Mouse (Mus musculus) G1E (cell line): ENCODE data around the gene Pknox2. TPM values are rescaled to one million over a fixed set of nuclear protein-coding genes. Genes with fewer than 3 reads are reported as not detected.

Source experiments
- ATAC-seq: 2 replicates; pipeline ENCODE4 v1.8.0; 2016; ENCODE audit warnings: mild to moderate bottlenecking; ENCODE audit not compliant: insufficient number of reproducible peaks, poor library complexity, low FRiP score, severe bottlenecking; ENCODE audit errors: extremely low read depth
- DNase-seq: peaks from one replicate; pipeline ENCODE4 v3.0.0; 2012; ENCODE audit warnings: low spot score
- H3K27me3 ChIP-seq: 2 replicates; pipeline ENCODE4 v1.6.1; 2012; ENCODE audit warnings: mild to moderate bottlenecking, low read length, inconsistent platforms; ENCODE audit not compliant: insufficient read depth
- H3K36me3 ChIP-seq: replicated peaks from 2 replicates; pipeline ENCODE3; 2012; ENCODE audit warnings: mild to moderate bottlenecking, inconsistent platforms
- H3K4me1 ChIP-seq: 2 replicates; pipeline ENCODE4 v1.6.1; 2012; ENCODE audit warnings: low read depth, low read length, inconsistent platforms, mixed read lengths; ENCODE audit not compliant: insufficient read depth
- H3K4me3 ChIP-seq: 2 replicates; pipeline ENCODE4 v1.5.1; 2012; ENCODE audit warnings: low read depth, mild to moderate bottlenecking, inconsistent platforms, low read length, moderate library complexity, mixed read lengths
- H3K9me3 ChIP-seq: replicated peaks from 2 replicates; pipeline ENCODE4 v1.6.1; 2012; ENCODE audit warnings: inconsistent platforms
- CTCF ChIP-seq: IDR thresholded peaks from 2 replicates; pipeline ENCODE4 v1.5.1; 2012; ENCODE audit warnings: low read depth, low read length, inconsistent platforms, mixed read lengths
- GATA1 ChIP-seq: IDR thresholded peaks from 2 replicates; pipeline ENCODE4 v1.6.1; 2012; ENCODE audit warnings: borderline replicate concordance, low read length, inconsistent platforms, mixed read lengths
- GATA2 ChIP-seq: IDR thresholded peaks from 2 replicates; pipeline ENCODE4 v1.6.1; 2012; ENCODE audit warnings: low read depth, low read length, inconsistent platforms, borderline replicate concordance
- POLR2AphosphoS5 ChIP-seq: IDR thresholded peaks from 2 replicates; pipeline ENCODE4 v1.6.1; 2012; ENCODE audit warnings: low read depth, low read length, inconsistent platforms; ENCODE audit not compliant: insufficient replicate concordance
- TAL1 ChIP-seq: conservative IDR thresholded peaks from 2 replicates; pipeline ENCODE4 v1.6.1; 2012; ENCODE audit warnings: low read depth, low read length, inconsistent platforms, mixed read lengths
- polyA plus RNA-seq: library from polyadenylated mRNA; stranded (reverse); fragments of >175 nt; gene quantifications from 2 replicates; pipeline ENCODE4 v1.2.3, GENCODE M21; 2012
- total RNA-seq, 2 experiments: library from RNA; stranded (forward) in 1 of 2; stranded (reverse) in 1 of 2; fragments of 200-1000 nt in 1 of 2; fragments of >200 nt in 1 of 2; fragmentation: Nextera tagmentation in 1 of 2; gene quantifications; 2 replicates each; pipeline ENCODE4 v1.2.3; 2014 to 2017

The Pknox2 gene
- total and polyA plus RNA-seq, 3 experiments, result 0.27 to 1.4 TPM; not detected in 1

DNA sequence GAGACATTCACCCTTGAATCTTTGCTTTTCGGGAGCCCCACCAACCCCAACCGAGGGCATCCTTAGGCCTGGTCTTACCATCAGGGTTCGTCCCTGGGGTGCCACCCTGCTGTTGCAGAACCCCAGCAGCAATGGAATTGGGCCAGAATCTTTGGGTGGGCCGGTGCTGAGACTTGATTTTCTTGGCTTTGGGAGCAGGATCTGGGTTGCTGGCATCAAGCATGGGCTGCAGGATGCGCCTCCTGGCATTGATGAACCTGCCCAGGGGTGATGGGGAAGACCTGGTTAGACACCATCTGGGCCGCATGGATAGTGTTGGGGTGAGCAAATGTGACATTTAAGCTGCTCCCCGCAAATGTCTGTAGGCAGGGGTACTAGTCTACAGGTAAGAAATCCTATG lies 253.0 kb downstream of the Pknox2 start:
- TF ChIP-seq TAL1 (no peak), GATA1 (no peak), POLR2AphosphoS5 (no peak), GATA2 (no peak), CTCF (no peak)
- DNase-seq (no peak), ATAC-seq (no peak)
- Histone ChIP-seq H3K27me3 (no peaks in the 10 kb centered on the region), H3K4me3 (no peak overlapping the region), H3K36me3 (no peaks in the 10 kb centered on the region), H3K9me3 (no peaks in the 10 kb centered on the region), H3K4me1 (no peaks in the 10 kb centered on the region)

DNA sequence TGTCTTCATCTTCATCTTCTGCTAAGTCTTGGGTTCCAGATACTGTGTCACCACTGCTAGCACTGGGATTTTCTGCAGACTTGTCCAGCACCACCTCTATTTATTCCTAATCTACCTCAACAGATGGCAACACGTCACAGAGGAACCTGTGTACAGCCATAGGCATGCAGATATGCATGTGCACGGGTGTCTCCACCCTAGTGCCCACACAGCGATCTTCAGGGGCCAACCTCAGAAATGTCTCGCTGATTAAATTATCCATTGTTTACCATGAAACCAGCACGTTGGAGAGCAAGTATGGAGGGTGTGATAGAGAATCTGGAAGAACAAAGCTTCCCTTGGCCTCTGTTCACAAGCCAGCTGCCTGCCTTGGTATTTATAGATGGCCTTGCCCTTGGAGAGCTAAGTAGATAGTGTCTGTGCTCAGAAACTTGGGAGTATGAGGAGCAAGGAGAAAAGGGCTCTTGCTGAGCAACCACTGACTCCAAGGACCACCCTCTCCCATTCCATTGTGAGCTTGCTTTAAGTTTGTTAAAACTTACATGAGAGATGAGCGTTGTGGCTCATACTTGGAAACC lies 253.7 kb downstream of the Pknox2 start:
- Histone ChIP-seq H3K36me3 (no peaks in the 10 kb centered on the region), H3K4me3 (no peak overlapping the region), H3K27me3 (no peaks in the 10 kb centered on the region), H3K9me3 (no peaks in the 10 kb centered on the region), H3K4me1 (no peaks in the 10 kb centered on the region)
- ATAC-seq (no peak), DNase-seq (no peak)
- TF ChIP-seq CTCF, result no peak
- TF ChIP-seq POLR2AphosphoS5, result no peak
- TF ChIP-seq GATA2, result no peak
- TF ChIP-seq TAL1, result no peak
- no peak for TF ChIP-seq GATA1

DNA sequence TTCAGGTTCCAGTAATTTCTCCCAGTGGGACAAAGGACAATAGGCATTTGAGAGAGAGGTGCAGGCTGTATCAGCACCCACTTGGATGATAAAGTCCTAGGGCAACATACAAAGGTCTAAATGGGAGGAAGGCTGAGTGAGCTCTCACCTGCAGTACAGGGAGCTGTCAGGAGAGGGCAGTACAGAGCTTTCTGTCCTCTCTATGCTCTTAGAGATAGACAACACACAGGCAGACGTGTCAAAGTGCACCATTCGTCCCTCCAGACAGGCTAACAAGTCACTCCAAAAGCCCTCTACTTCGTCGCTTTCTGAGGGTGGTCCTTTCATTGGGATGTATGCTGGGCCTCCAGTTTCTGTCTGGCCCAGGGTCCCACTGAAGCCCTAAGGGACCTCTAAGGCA lies 256.7 kb downstream of the Pknox2 start:
- H3K4me3 ChIP-seq, result no peak overlapping the region
- ATAC-seq (no peak), DNase-seq (no peak)
- H3K36me3 ChIP-seq, result no peaks in the 10 kb centered on the region
- H3K9me3 ChIP-seq, result no peaks in the 10 kb centered on the region
- no peak for TF ChIP-seq GATA2
- TF ChIP-seq GATA1, result no peak
- no peak for TF ChIP-seq POLR2AphosphoS5
- 0 out of 2 replicates have a peak, but pooled peaks have one; percentile 54 for TF ChIP-seq CTCF
- TF ChIP-seq TAL1, result no peak
- H3K27me3 ChIP-seq, result no peaks in the 10 kb centered on the region
- H3K4me1 ChIP-seq, result no peaks in the 10 kb centered on the region

DNA sequence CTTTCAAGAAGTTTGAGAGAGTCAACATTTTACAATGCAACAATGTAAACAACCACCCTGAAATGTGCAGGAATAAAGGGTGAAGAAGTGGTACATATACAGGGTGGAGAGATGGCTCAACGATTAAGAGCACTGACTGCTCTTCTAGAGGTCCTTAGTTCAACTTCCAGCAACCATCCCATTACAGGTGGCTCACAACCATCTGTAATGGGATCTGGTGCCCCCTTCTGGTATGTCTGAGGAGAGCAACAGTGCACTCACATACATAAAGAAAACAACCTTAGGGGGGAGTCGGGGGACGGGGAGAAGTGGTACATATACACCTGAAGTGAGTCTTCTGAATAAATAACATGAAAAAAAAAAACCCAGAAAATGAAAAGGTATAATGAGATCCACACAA lies 262.0 kb downstream of the Pknox2 start:
- H3K4me1 ChIP-seq, result no peaks in the 10 kb centered on the region
- TF ChIP-seq POLR2AphosphoS5 (no peak), CTCF (peak; percentile 27)
- ATAC-seq (no peak), DNase-seq (no peak)
- no peak overlapping the region for H3K4me3 ChIP-seq
- H3K27me3 ChIP-seq, result no peaks in the 10 kb centered on the region; the same call in 1 of the 2 replicates
- no peaks in the 10 kb centered on the region for H3K36me3 ChIP-seq
- no peaks in the 10 kb centered on the region for H3K9me3 ChIP-seq

DNA sequence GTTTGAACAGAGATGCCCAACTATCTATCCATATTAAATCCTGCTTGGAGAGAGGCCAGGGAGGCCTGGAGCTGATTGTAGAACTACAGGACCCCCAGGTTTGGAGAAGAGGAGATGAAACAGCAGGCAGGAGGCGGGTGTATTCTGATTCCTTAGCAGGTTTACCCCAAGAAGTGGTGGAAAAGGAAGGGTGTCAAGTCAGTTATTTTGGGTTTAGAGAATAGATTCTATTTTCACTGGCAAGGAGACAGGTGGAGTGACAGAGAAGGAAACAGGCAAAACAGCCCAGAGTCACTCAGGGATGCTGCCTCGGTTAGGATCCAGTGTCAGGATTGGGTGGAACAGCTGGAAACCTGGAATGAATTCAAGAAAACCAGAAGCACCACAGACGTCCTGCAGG lies 263.6 kb downstream of the Pknox2 start:
- DNase-seq (no peak), ATAC-seq (no peak)
- Histone ChIP-seq H3K4me3 (no peak overlapping the region), H3K9me3 (no peaks in the 10 kb centered on the region), H3K27me3 (no peaks in the 10 kb centered on the region; the same call in 1 of the 2 replicates), H3K4me1 (no peaks in the 10 kb centered on the region), H3K36me3 (no peaks in the 10 kb centered on the region)
- no peak for TF ChIP-seq TAL1
- TF ChIP-seq GATA2, result no peak
- no peak for TF ChIP-seq POLR2AphosphoS5
- TF ChIP-seq CTCF, result no peak
- TF ChIP-seq GATA1, result no peak

DNA sequence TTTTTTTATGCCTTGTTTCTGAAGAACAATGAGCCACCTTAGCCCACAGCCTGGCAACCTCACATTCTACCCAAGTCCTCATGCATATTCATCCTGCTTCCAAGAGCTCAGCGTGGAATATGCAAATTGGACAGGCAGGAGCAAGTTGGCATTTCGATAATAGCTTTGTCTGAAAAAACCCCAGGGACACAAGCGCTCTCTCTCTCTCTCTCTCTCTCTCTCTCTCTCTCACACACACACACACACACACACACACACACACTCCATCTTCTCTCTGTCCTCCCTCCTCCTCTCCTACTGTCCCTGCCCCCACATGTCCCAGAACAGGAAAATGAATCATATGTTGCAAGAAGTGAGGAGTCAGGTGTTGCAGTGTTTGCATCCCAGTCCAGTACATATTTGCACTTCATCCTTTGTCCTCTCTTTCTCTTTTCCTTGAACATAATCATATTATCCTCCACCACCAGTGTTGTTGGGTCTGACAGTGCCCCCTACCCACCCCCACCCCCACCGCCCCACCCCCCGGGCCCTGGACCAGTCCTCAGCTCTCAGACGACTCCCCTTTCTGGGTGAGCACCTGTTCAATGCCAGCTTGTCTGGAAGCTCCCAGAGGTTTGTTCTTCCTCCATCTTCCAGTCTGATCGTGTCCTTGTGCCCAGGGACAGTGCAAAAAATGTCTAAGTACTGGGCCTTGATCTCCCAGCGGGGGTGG lies 265.0 kb downstream of the Pknox2 start:
- Histone ChIP-seq H3K4me1 (no peaks in the 10 kb centered on the region), H3K4me3 (no peak overlapping the region), H3K27me3 (no peaks in the 10 kb centered on the region; the same call in 1 of the 2 replicates), H3K36me3 (no peaks in the 10 kb centered on the region), H3K9me3 (no peaks in the 10 kb centered on the region)
- DNase-seq (no peak), ATAC-seq (no peak)
- TF ChIP-seq TAL1 (no peak), CTCF (no peak), GATA1 (no peak), GATA2 (no peak), POLR2AphosphoS5 (no peak)

DNA sequence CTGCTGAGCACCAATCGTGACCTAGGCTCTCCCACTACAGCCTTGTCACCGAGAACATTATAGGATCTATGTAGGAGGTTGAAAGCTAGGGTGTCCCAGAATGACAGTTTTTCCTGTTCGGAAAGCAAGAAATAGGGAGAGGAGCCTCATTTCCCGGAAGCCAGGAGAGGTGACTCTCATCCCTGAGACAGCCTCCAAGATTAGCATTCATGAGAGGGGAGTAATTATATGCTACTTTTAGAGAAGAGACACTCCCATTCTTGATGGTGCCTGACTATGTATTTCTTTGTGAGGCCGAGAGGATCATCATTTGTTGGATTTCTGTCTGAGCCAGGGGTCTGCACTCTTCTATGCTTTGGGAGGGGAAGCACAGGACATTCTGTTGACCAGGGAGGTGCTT lies 265.6 kb downstream of the Pknox2 start:
- no peaks in the 10 kb centered on the region; the same call in 1 of the 2 replicates for H3K27me3 ChIP-seq
- TF ChIP-seq POLR2AphosphoS5 (no peak), GATA1 (no peak), TAL1 (no peak), GATA2 (no peak), CTCF (no peak)
- ATAC-seq (no peak), DNase-seq (no peak)
- H3K9me3 ChIP-seq, result no peaks in the 10 kb centered on the region
- no peak overlapping the region for H3K4me3 ChIP-seq
- H3K4me1 ChIP-seq, result no peaks in the 10 kb centered on the region
- H3K36me3 ChIP-seq, result no peaks in the 10 kb centered on the region
